Mouse (Mus musculus) thymus, adult 18-20 months (tissue): ENCODE data around the gene Srpx2.

Experiments used
- DNase-seq, 2 experiments: peaks; one replicate each; pipeline ENCODE4 v3.0.0; 2022; ENCODE audit warnings: mixed read lengths in 2 of 2

Srpx2 gene

GRCm38 (mm10) chrX:133908261-133908660 lies at the start of gene Srpx2:
Gene Srpx2 (plus strand): TSS chrX:133908426.
- no peak for DNase-seq

DNA sequence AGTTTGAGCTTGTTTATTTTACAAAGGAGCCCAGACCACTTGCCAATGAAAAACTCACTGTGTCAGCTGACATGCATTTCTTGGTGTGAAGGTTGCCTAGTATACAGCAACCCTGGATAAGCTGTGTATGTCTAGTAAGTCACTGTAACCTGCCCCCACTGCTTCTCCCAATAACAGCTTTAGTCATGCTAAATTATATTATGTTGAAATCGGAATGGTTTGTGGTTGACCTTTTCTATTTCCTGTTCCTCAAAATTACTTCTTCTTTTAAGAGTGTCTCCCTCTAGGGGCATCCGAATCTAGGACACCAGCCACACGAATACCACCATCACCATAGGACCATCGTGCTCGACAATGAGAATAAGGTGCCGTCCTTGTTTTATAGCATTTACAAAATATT lies 38.5 kb upstream of the Srpx2 start:
- DNase-seq = no peak

- no peak for DNase-seq
These were observed 20.9 kb upstream of the Srpx2 start for GRCm38 (mm10) chrX:133887308-133887707.

DNA sequence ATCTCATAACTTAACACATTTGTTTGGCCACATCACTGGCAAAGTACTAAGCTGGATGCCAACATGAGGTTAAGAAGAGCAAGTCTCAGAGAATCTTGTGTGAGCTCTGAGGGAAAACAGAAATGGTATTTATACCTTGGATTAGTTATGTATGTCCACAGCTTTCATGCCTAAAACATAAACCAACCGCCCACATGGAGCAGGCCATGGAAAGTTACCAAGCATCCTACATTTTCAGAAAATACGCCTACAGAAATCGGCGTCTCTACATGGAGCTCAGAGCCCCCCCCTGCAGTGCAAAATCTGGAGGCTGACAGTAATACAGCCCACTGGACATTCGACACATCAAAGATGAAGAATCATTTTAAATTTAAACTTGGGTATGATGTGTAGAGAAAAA lies 20.1 kb upstream of the Srpx2 start:
- DNase-seq = no peak

DNA sequence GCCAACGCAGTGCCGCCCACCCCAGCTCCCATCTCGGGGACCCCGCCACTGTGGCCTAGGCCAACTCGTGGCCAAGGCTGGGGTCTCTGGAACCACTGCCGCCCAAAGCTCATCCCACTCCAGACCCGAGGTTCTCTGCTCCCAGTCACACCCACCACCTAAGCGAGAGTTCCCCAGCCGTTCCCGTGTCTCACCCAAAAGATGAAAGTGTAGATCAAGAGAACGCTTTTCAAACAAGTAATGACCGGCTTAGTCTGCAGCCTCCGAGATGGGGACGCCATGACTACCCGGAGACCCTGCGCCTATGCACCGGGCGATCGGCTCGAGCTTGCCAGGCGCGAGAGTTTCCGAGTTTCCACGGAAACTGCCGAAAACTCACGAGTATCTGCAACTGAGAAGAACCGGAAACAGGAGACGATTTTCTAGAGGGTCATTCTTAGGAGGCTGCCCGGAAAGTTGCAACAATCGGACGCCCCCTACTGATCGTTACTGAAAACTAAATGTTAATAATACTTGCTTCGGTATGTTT lies 10.1 kb upstream of the Srpx2 start, which contains the start of gene Tspan6:
TSS of gene Tspan6 (minus strand) at position 416 of the 529 bp plus-strand sequence.
- peak; percentile 61 to 73 for DNase-seq

DNA sequence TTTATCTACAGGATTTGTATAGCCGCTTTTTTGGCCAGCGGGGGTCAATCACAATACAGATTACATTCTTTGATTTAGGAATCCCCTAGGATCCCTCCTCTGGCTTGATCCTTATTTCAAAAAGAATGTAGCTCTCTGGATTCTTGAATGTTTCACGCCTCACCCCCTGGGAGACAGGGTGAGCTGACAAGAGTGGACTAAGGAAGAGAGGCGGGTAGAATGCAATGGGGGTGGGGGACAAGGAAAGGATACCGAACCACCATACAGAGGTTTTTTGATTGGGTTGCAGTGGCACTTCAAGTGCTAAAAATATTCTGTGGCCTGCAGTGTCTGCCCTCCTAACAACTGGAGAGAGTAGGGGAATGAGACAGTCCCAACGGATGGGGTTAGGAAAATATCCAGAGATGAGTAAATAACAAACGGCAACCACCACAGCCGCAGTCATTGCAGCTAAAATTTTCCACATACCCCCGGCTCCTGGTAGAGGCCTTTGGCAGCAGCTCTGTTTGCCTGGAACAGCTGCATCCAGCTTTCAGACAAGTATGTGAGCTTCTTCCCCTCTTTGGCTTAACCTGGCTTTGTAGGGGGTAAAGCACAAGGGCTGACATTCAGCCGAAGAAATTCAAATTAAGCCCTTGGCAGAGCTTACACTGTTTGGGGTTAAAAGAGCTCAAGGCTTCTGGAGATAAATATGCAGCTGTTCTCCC lies 3.3 kb downstream of the Srpx2 start:
- no peak for DNase-seq

DNA sequence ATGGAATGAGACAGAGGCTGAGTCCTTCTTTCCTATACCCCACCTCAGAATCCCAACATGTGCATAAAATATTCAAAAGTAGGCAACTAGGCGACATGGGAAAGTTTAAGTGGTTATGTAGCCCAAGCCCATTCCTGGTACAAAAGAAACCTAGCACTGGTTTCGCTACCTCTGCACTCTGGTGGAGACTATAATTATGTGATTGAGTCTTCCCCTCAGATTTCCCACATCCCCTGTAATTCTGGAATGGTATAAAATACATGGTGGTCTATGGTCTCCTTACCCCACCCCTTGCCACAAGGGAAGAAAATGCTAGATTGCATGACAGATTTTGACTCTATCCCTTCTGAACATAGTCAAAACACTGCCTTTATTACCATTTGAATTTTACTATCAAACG lies 4.8 kb downstream of the Srpx2 start:
- no peak for DNase-seq

DNA sequence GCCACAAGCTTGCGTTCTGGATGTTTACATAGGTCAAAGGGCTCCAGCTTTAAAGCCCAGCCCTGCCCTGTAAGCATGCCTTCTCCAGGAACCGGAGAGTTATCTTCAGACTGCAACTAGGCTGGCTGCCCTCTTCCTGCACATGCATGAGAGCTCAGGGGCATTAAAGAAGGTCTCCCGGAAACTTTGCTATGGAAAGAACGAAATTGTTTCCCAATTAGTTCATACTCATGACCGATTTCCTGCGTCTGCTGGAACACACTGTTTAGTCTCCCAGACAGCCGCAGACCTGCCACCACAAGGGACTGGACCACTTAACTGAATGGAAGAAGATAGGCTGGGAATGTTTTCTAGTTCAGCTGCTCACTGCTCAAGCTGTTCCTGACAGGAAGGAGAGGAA lies 6.0 kb downstream of the Srpx2 start:
- DNase-seq = no peak

- DNase-seq = no peak
These were observed 13.0 kb downstream of the Srpx2 start for GRCm38 (mm10) chrX:133921187-133921586.

DNA sequence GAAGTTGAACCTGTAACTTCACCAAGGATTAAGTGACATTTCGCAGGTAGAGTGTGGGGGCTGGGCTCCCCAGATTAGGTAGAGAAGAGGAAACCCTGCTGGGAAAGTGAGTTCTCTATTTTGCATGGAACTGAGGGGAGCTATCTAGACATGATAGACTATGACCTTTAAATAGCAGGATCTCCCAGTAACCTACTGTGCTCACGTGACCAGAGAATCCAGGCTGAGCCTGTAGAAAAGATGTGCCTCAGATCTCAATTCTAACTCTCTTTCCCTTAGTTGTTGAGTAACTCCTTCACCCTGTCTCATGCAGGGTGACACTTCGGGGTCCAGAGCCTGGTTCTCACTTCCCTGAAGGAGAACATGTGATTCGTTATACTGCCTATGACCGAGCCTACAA lies 18.5 kb downstream of the Srpx2 start:
- no peak for DNase-seq

DNA sequence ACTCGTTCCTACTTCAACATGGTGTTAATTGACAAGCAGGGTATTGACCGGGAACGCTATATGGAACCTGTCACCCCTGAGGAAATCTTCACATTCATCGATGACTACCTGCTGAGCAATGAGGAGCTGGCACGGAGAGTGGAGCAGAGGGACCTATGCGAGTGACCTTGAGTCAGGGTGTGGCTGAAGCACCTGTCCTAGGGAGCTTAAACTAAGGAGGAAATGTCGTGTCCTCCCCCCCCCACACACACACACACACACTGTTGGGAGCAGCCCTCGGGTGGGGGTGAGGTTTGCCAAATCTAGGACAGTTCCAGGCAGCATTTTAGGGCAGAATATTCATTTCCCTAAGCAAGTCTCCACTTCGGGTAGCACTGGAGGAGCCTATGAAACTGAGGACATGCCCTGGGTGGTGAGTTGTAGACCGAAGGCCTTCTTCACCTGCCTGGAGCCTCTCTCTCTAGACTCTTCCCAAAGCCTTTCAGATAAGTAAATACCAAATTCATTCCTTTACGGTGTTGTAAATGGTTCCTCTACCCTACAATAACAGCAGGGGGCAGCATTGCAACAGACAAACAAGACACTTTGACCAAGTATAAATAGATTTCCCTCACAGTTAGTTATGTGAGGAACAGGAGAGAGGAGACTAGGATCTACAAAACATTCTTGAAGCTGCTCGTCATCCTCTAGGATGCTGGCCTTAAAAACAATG lies 23.2 kb downstream of the Srpx2 start:
- DNase-seq = no peak

DNA sequence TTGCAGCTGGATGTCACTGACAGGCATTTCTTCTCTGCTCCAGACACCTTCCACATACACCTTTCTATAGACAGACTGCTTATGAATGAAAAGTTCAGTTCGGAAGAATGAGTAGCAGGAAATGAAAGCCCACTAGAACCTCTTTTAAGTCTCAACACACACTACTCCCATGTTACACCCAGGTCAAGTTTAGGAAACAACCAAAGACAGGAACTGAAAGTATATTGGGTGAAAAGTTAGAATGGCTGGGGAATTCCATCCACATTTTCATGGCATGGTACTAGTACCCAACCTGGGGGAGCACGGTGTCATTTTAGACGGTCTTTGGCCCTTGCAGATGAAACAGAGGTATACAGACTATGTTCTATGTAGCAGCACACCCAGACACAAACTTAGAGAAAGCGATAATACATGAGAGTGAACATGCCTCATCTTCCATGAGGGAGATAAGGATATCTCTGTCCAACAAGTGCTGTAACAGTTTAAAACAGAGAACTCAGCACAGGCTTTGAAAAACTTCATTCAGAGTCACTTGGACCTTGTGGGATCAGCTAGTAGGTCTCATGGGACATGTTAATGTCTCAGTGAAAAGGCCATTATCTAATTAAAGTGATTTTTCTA lies 28.5 kb downstream of the Srpx2 start:
- DNase-seq = no peak

- no peak for DNase-seq
These were observed 31.3 kb downstream of the Srpx2 start for GRCm38 (mm10) chrX:133939561-133939960.

- DNase-seq = peak in 1 of 2 experiments; percentile 7
These were observed 39.2 kb downstream of the Srpx2 start for GRCm38 (mm10) chrX:133947427-133947826.

DNA sequence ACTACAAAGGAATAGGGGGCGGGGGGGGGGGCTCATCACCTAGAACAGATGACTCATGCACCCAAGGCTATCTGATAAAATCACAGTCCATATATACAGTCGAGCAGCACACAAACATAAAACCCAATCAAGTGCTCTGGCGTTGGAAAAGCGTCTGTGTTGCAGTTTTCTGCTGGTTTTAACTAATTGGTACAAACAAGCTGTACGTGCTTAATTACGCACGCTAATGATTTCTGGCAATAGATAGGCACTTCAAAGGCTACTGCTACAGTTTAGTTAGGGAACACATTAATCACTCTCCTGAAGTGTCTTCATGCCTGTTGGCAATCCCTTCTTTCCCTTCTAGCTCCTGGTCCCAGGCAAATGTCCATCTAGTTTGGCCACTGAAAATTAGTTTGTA lies 46.4 kb downstream of the Srpx2 start:
- no peak for DNase-seq

DNA sequence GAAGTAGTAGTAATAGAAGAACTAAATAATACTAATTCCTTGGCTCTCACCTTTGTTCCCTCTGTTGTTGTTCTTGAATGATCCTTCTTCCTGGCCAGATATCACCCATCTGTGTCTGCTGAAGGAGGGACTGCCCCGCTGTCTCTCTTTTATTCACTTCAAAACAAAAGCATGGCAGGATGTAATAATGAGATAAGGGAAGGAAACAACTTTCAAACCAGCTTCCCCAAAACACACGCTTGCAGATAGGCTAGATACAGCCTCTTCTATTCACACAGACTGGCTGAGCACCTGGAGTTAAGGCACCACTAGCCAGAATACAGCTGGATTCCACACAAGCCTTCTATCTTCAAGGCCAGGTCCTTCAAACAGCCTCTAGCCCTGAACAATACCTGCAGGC lies 52.4 kb downstream of the Srpx2 start:
- DNase-seq = no peak

DNA sequence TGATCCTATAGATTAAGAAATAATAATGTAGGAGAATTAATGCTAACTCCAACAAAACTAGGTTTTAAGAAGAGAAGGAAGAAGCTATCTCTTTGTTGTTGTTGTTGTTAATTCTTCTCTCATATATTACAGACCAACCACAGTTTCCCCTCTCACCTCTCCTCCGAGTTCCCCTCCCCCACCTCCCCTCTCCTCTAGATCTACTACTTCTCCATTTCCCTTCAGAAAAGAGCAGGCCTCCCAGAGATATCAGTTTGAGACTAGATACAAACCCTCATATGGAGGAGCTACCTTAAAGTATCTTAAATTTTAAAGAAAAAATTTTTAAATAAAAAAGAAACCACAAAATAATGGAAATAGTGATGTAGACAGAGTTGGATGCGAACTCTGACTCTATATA lies 56.4 kb downstream of the Srpx2 start:
- DNase-seq = no peak

DNA sequence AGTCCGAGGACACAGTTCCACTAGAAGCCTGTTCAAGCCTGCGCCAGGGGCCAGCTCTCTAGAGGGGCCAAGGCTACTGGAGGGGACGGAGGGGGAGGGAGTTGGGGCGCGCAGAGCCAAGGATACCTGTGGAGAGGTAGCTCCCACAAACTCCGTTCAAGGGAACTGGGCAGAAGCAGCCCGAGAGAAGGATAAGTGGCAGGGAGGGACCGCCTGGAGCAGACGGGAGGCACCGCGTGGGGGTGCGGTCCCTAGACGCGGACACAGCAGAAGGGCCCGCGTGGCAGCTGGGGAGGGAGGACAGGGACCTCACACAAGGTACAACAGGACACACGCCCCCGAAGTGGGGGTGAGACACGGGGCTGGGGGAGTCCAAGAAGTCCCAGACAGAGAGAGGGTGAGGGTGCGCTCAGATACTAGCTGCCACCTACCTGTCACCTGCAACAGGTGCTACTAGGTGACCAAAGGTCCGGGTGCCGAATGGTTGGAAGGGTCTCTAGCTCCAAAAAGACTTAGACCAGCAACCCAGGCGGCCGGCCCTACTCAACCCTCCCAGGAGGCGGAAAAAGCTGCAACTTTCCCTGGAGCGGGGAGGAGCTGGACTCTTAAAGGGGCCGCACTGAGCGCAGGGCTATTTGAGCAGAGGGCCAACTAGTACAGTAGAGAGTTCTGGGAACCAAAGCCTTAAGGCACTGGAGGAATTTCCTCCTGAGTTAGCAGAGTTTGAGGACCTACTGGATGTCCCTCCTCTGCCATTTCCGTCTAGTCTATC lies 73.2 kb downstream of the Srpx2 start, which contains the start of gene Sytl4:
TSS of gene Sytl4 (minus strand) at position 582 of the 772 bp plus-strand sequence.
- DNase-seq = peak in 1 of 2 experiments; percentile 2
